Comparison of ENCODE assay signal across 8 mouse cellular contexts in genomic region chr11:102851883-102852282, GRCm38 (mm10). TPM values are rescaled to one million over a fixed set of nuclear protein-coding genes. Genes with fewer than 3 reads are reported as not detected.
DNase-seq lines count a peak whose midpoint lies in the region; ATAC-seq lines count a peak whose summit lies in the region.

No protein-coding gene starts in this region.

- DNase-seq in ovary, postnatal 10 days (ENCODE audit: low spot score) = peak; percentile 27
- DNase-seq in ovary, adult 18-20 months (ENCODE audit: low spot score) = no peak
- DNase-seq in adrenal gland, adult 2 months = peak; percentile 84
- DNase-seq in embryo, embryonic 11 days = peak; percentile 70
- DNase-seq in heart, postnatal 4 days = peak; percentile 84
- DNase-seq in lung, adult 18-20 months = peak; percentile 48
- DNase-seq in spleen, adult 12 weeks (ENCODE audit: low spot score) = peak; percentile 8

- ATAC-seq in erythroid progenitor cell, adult 5-6 weeks (replicated peaks; ENCODE audit: low FRiP score, poor library complexity, severe bottlenecking) = no peak

RNA-seq across cellular contexts. Expression of gene Higd1b, which starts 16.2 kb away (rescaled TPM):
- total RNA-seq in adrenal gland, adult 2 months (2021) = 1 to 10 TPM in 1 of 2 experiments, under 1 TPM in 1; 0.66 to 2.9 TPM
- polyA plus RNA-seq in adrenal gland, adult 2 months (2012; rRNA removed) = 2.0 and 2.8 TPM in 2 replicates
- 1 to 10 TPM; 9.3 to 9.8 TPM for total RNA-seq in heart, postnatal 4 days (2021)
- not detected in 2 replicates for total RNA-seq in erythroid progenitor cell, adult 5-6 weeks (2015; ENCODE audit: low replicate concordance)
- not detected in 2 replicates for total RNA-seq in erythroid progenitor cell, adult 5-6 weeks (2017; ENCODE audit: low replicate concordance)

RNA-seq across cellular contexts. Expression of gene Eftud2, which starts 28.9 kb away (rescaled TPM):
- total RNA-seq in adrenal gland, adult 2 months (2021) = 10 to 100 TPM; 71.4 to 73.5 TPM
- 124 and 176 TPM in 2 replicates for polyA plus RNA-seq in adrenal gland, adult 2 months (2012; rRNA removed)
- total RNA-seq in heart, postnatal 4 days (2021) = 10 to 100 TPM; 71.6 to 78.1 TPM
- 93.7 and 136 TPM in 2 replicates for total RNA-seq in erythroid progenitor cell, adult 5-6 weeks (2015; ENCODE audit: low replicate concordance)
- total RNA-seq in erythroid progenitor cell, adult 5-6 weeks (2017; ENCODE audit: low replicate concordance) = 89.9 and 133 TPM in 2 replicates

RNA-seq across cellular contexts. Expression of gene Ccdc103, which starts 29.1 kb away (rescaled TPM):
- under 1 TPM; 0.32 to 0.97 TPM for total RNA-seq in adrenal gland, adult 2 months (2021)
- polyA plus RNA-seq in adrenal gland, adult 2 months (2012; rRNA removed) = 0.46 and 0.81 TPM in 2 replicates
- total RNA-seq in heart, postnatal 4 days (2021) = under 1 TPM in 1 of 2 experiments, not detected in 1; 0.54 TPM
- not detected in 2 replicates for total RNA-seq in erythroid progenitor cell, adult 5-6 weeks (2015; ENCODE audit: low replicate concordance)
- total RNA-seq in erythroid progenitor cell, adult 5-6 weeks (2017; ENCODE audit: low replicate concordance) = 1.3 TPM in 1 of 2 replicates, not detected in the other

RNA-seq across cellular contexts. Expression of gene Gjc1, which starts 32.4 kb away (rescaled TPM):
- total RNA-seq in adrenal gland, adult 2 months (2021) = 10 to 100 TPM; 12.9 to 20.6 TPM
- polyA plus RNA-seq in adrenal gland, adult 2 months (2012; rRNA removed) = 1.8 and 2.4 TPM in 2 replicates
- 10 to 100 TPM; 78.3 to 83.0 TPM for total RNA-seq in heart, postnatal 4 days (2021)
- total RNA-seq in erythroid progenitor cell, adult 5-6 weeks (2015; ENCODE audit: low replicate concordance) = not detected in 2 replicates
- not detected in 2 replicates for total RNA-seq in erythroid progenitor cell, adult 5-6 weeks (2017; ENCODE audit: low replicate concordance)

RNA-seq across cellular contexts. Expression of gene Fam187a, which starts 33.1 kb away (rescaled TPM):
- not detected for total RNA-seq in adrenal gland, adult 2 months (2021)
- polyA plus RNA-seq in adrenal gland, adult 2 months (2012; rRNA removed) = not detected in 2 replicates
- not detected for total RNA-seq in heart, postnatal 4 days (2021)
- total RNA-seq in erythroid progenitor cell, adult 5-6 weeks (2015; ENCODE audit: low replicate concordance) = not detected in 2 replicates
- total RNA-seq in erythroid progenitor cell, adult 5-6 weeks (2017; ENCODE audit: low replicate concordance) = not detected in 2 replicates
